Mouse (Mus musculus) heart, postnatal 10 days (tissue): ENCODE measurements at regions not wholly inside any gene's neighbourhood (a gene's known extent, or its start where the extent isn't known, plus 50 kb on each side); places are given as distances from the start of the nearest gene placed in this dataset.

ENCODE experiments used
- DNase-seq, 2 experiments: peaks; one replicate each; pipeline ENCODE4 v3.0.0; 2021
- intact Hi-C: fragments of 180-260 bp; cut with DNase I; formaldehyde crosslinking; loops from one replicate; pipeline ENCODE4 v1.15.1; 2025

GRCm38 (mm10) chr13:57365096-57365495 is 469.3 kb upstream of the Trpc7 start:
- intact Hi-C loops = no loop called here
- no peak for DNase-seq

- intact Hi-C loops = no loop called here
- no peak for DNase-seq
Observed at GRCm38 (mm10) chr13:57364396-57364795, 468.6 kb upstream of the Trpc7 start.

GRCm38 (mm10) chr13:57362563-57362962 is 466.8 kb upstream of the Trpc7 start:
- no peak for DNase-seq
- intact Hi-C loops = no loop called here

- intact Hi-C loops = no loop called here
- DNase-seq = no peak
Observed at GRCm38 (mm10) chr13:57361286-57361685, 465.5 kb upstream of the Trpc7 start.

GRCm38 (mm10) chr13:57354606-57355005 is 458.8 kb upstream of the Trpc7 start:
- intact Hi-C loops = no loop called here
- DNase-seq = no peak

GRCm38 (mm10) chr13:57353976-57354375 is 458.2 kb upstream of the Trpc7 start:
- peak; percentile 29 to 32 for DNase-seq
- intact Hi-C loops = no loop called here

GRCm38 (mm10) chr13:57350828-57351227 is 455.0 kb upstream of the Trpc7 start:
- intact Hi-C loops = no loop called here
- DNase-seq = no peak

- intact Hi-C loops = no loop called here
- no peak for DNase-seq
Observed at GRCm38 (mm10) chr13:57338676-57339075, 442.9 kb upstream of the Trpc7 start.

- no peak for DNase-seq
- intact Hi-C loops = no loop called here
Observed at GRCm38 (mm10) chr13:57336596-57336995, 440.8 kb upstream of the Trpc7 start.

GRCm38 (mm10) chr13:57332976-57333375 is 437.2 kb upstream of the Trpc7 start:
- DNase-seq = peak in 1 of 2 experiments; percentile 22
- intact Hi-C loops = no loop called here

- intact Hi-C loops = no loop called here
- no peak for DNase-seq
Observed at GRCm38 (mm10) chr13:57331868-57332267, 436.1 kb upstream of the Trpc7 start.

GRCm38 (mm10) chr13:57325306-57325925 is 429.6 kb upstream of the Trpc7 start:
- intact Hi-C loops = no loop called here

GRCm38 (mm10) chr13:57316211-57317005 is 420.6 kb upstream of the Trpc7 start:
- peak; percentile 6 to 9 for DNase-seq
- intact Hi-C loops = no loop called here

More at GRCm38 (mm10) chr13:57325306-57325925, 429.6 kb upstream of the Trpc7 start:
- DNase-seq = no peak

GRCm38 (mm10) chr13:57314512-57314911 is 418.7 kb upstream of the Trpc7 start:
- intact Hi-C loops = no loop called here
- DNase-seq = no peak

- DNase-seq = peak; percentile 15 to 16
- intact Hi-C loops = no loop called here
Observed at GRCm38 (mm10) chr13:57313731-57314130, 417.9 kb upstream of the Trpc7 start.

GRCm38 (mm10) chr13:57311235-57311634 is 415.4 kb upstream of the Trpc7 start:
- peak in 1 of 2 experiments; percentile 3 for DNase-seq
- intact Hi-C loops = no loop called here

- DNase-seq = no peak
- intact Hi-C loops = no loop called here
Observed at GRCm38 (mm10) chr13:57309618-57310017, 413.8 kb upstream of the Trpc7 start.

GRCm38 (mm10) chr13:57307971-57308903 is 412.4 kb upstream of the Trpc7 start:
- intact Hi-C loops = no loop called here
- DNase-seq = no peak

- no peak for DNase-seq
- intact Hi-C loops = no loop called here
Observed at GRCm38 (mm10) chr13:57305586-57305985, 409.8 kb upstream of the Trpc7 start.

GRCm38 (mm10) chr13:57303805-57304204 is 408.0 kb upstream of the Trpc7 start:
- intact Hi-C loops = no loop called here
- DNase-seq = no peak
